Mouse (Mus musculus) heart, postnatal 0 days (tissue): ENCODE data around the gene Taldo1.

Source experiments
- CTCF ChIP-seq: IDR thresholded peaks from 2 replicates; pipeline ENCODE4 v1.5.1; 2016; ENCODE audit warnings: antibody characterized with exemption, control low read depth, low read depth
- EP300 ChIP-seq: IDR thresholded peaks from 2 replicates; pipeline ENCODE4 v1.6.1; 2016; ENCODE audit warnings: antibody characterized with exemption, low read depth

DNA sequence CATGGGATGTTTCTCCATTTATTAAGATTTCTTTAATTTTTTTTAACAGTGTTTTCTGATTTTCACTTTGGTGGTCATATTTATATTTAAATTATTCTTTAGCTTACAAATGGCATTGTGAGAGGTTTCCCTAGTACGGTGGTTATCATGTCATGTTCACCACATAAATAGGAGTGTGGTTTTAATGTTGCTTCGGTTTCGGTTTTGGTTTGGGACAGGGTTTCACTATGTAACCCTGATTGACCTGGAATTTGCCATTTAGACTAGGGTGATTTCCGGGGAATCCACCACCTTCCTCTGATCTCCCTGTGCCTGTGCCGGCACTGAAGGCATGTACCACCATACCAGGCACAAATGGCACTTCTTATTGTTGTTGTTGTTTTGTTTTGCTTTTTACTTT lies 47.2 kb upstream of the Taldo1 start:
- TF ChIP-seq EP300 (no peak), CTCF (no peak)
